In genomic region chr17:75177920-75178867, GRCm38 (mm10) we compare ENCODE assay signal across 7 mouse cellular contexts.
DNase-seq lines count a peak whose midpoint lies in the region; ATAC-seq and TF ChIP-seq lines count a peak whose summit lies in the region.

No protein-coding gene starts in this region.

- no peaks in the 10 kb centered on the region for H3K36me3 ChIP-seq in hindbrain, embryonic 14.5 days (replicated peaks; ENCODE audit: control insufficient read depth, insufficient read depth)
- no peaks in the 10 kb centered on the region for H3K36me3 ChIP-seq in limb, embryonic 12.5 days
- no peaks in the 10 kb centered on the region for H3K36me3 ChIP-seq in myocyte (ENCODE audit: control insufficient read depth, insufficient read depth)

- no peaks in the 10 kb centered on the region for H3K9me3 ChIP-seq in hindbrain, embryonic 14.5 days (ENCODE audit: control insufficient read depth, low read length)
- no peaks in the 10 kb centered on the region for H3K9me3 ChIP-seq in limb, embryonic 12.5 days

- H3K9ac ChIP-seq in hindbrain, embryonic 14.5 days: no peak overlapping the region
- no peak overlapping the region for H3K9ac ChIP-seq in limb, embryonic 12.5 days (replicated peaks)

- H3K79me2 ChIP-seq in myocyte (ENCODE audit: control insufficient read depth, insufficient read depth): peaks cover 18% of the 10 kb centered on the region

- H3K4me1 ChIP-seq in hindbrain, embryonic 14.5 days (replicated peaks; ENCODE audit: control insufficient read depth, insufficient read depth, low read length): peaks cover 6% of the 10 kb centered on the region; the same call in 1 of the 2 replicates
- H3K4me1 ChIP-seq in limb, embryonic 12.5 days (replicated peaks): peaks cover 53% of the 10 kb centered on the region

- H3K27ac ChIP-seq in hindbrain, embryonic 14.5 days: no peak overlapping the region
- peak overlapping the region; percentile 69 for H3K27ac ChIP-seq in limb, embryonic 12.5 days

- H3K4me2 ChIP-seq in hindbrain, embryonic 14.5 days (replicated peaks): peak overlapping the region; percentile 29
- peak overlapping the region; percentile 50 for H3K4me2 ChIP-seq in limb, embryonic 12.5 days
- H3K4me2 ChIP-seq in myocyte (ENCODE audit: low read depth): peak overlapping the region; percentile 83

- H3ac ChIP-seq in myocyte (ENCODE audit: control insufficient read depth, insufficient read length): no peak overlapping the region

- intact Hi-C loops in gastrocnemius, postnatal 14 days (cut with DNase I; ENCODE audit: low total_unique reads): no loop called here

- 47% methylated on average over 24 of the region's 24 CpGs for WGBS in hindbrain, embryonic 14.5 days
- WGBS in limb, embryonic 12.5 days: 27% methylated on average over 24 of the region's 24 CpGs

- peak; percentile 49 for ATAC-seq in common myeloid progenitor, adult 5-6 weeks (replicated peaks; ENCODE audit: low read depth, poor library complexity, severe bottlenecking)
- peak; percentile 65 for ATAC-seq in hindbrain, embryonic 14.5 days (ENCODE audit: low FRiP score)
- peak; percentile 67 for ATAC-seq in limb, embryonic 12.5 days (ENCODE audit: insufficient number of reproducible peaks, insufficient read depth, low FRiP score, low TSS enrichment, low read depth)

- H3K27me3 ChIP-seq in hindbrain, embryonic 14.5 days (ENCODE audit: control insufficient read depth, insufficient read depth, low read length): no peaks in the 10 kb centered on the region
- H3K27me3 ChIP-seq in limb, embryonic 12.5 days: no peaks in the 10 kb centered on the region
- H3K27me3 ChIP-seq in myocyte (ENCODE audit: control insufficient read depth, insufficient read depth, insufficient read length): no peaks in the 10 kb centered on the region

- DNase-seq in MEL-GATA-1-ER (ENCODE audit: extremely low read depth, low read depth): peak; percentile 43
- peak; percentile 31 for DNase-seq in gastrocnemius, postnatal 14 days
- DNase-seq in hindbrain, embryonic 14.5 days (ENCODE audit: low spot score): peak; percentile 40
- no peak for DNase-seq in c-Kit-positive CD71-positive TER-119-positive erythroid progenitor cells, embryonic 14.5 days (ENCODE audit: low spot score)

- no peak for TF ChIP-seq POLR2A in myocyte (IDR thresholded peaks at IDR 0.05; ENCODE audit: insufficient read length, low read depth)

- no peak overlapping the region for H3K4me3 ChIP-seq in hindbrain, embryonic 14.5 days (replicated peaks; ENCODE audit: low read length)
- H3K4me3 ChIP-seq in limb, embryonic 12.5 days (replicated peaks): no peak overlapping the region; the same call in 1 of the 2 replicates
- H3K4me3 ChIP-seq in myocyte: peak overlapping the region; percentile 36

TF ChIP-seq in myocyte, 11 proteins besides CTCF, POLR2A, EP300 and RAD21:
- TF ChIP-seq POLR2AphosphoS2 (IDR thresholded peaks at IDR 0.05; ENCODE audit: insufficient read length, low read depth) (no peak), SRF (IDR thresholded peaks at IDR 0.05; ENCODE audit: control insufficient read depth, insufficient read length, low read depth) (peak; percentile 4), MYOD1 (IDR thresholded peaks at IDR 0.05; ENCODE audit: control insufficient read depth in 1 of 3, insufficient read length in 2 of 3, low read depth in 2 of 3) (peak in 1 of 3 experiments; percentile 0)

Comparison
In these comparisons a context has a peak if more than half of its experiments do, and no peak if none do; other contexts are left out.
1. H3K4me2 ChIP-seq: peak in every context shown above with its lines; median percentile 83 in myocyte; 50 in limb, embryonic 12.5 days; 29 in hindbrain, embryonic 14.5 days.